Mouse (Mus musculus) frontal cortex, postnatal 25 days (tissue): ENCODE data around the gene Scel.
"Not testable (repeated sequence)": the region's sequence is repeated elsewhere in the genome, so short reads cannot be mapped to it uniquely, and the experiment has no call there.

ENCODE experiments used
- DNase-seq, 2 experiments: peaks; one replicate each; pipeline ENCODE4 v3.0.0; 2022; ENCODE audit warnings: low spot score in 2 of 2

Gene Scel

GRCm38 (mm10) chr14:103512802-103513472 is at the start of gene Scel:
TSS of gene Scel (plus strand) at chr14:103513342.
- DNase-seq = peak; percentile 4 to 15

- no peak for DNase-seq
Observed at GRCm38 (mm10) chr14:103468691-103469463, 44.3 kb upstream of the Scel start.

GRCm38 (mm10) chr14:103469464-103470015 is 43.6 kb upstream of the Scel start:
- no peak for DNase-seq

- no peak for DNase-seq
Observed at GRCm38 (mm10) chr14:103471074-103471778, 41.9 kb upstream of the Scel start.

- DNase-seq = peak; percentile 55 to 56
Observed at GRCm38 (mm10) chr14:103471806-103472553, 41.2 kb upstream of the Scel start.

GRCm38 (mm10) chr14:103472554-103472905 is 40.6 kb upstream of the Scel start:
- no peak for DNase-seq

GRCm38 (mm10) chr14:103475312-103475711 is 37.8 kb upstream of the Scel start:
- DNase-seq = no peak

GRCm38 (mm10) chr14:103476232-103476631 is 36.9 kb upstream of the Scel start:
- DNase-seq = not testable (repeated sequence)

GRCm38 (mm10) chr14:103477281-103477680 is 35.9 kb upstream of the Scel start:
- DNase-seq = no peak

GRCm38 (mm10) chr14:103477959-103478358 is 35.2 kb upstream of the Scel start:
- DNase-seq = no peak

- DNase-seq = no peak
Observed at GRCm38 (mm10) chr14:103479446-103479845, 33.7 kb upstream of the Scel start.

GRCm38 (mm10) chr14:103481514-103481913 is 31.6 kb upstream of the Scel start:
- DNase-seq = no peak

- no peak for DNase-seq
Observed at GRCm38 (mm10) chr14:103485671-103486070, 27.5 kb upstream of the Scel start.

GRCm38 (mm10) chr14:103486974-103487373 is 26.2 kb upstream of the Scel start:
- no peak for DNase-seq

- DNase-seq = no peak
Observed at GRCm38 (mm10) chr14:103488659-103489058, 24.5 kb upstream of the Scel start.

- no peak for DNase-seq
Observed at GRCm38 (mm10) chr14:103498199-103498598, 14.9 kb upstream of the Scel start.

- DNase-seq = no peak
Observed at GRCm38 (mm10) chr14:103498613-103499012, 14.5 kb upstream of the Scel start.

GRCm38 (mm10) chr14:103499060-103499459 is 14.1 kb upstream of the Scel start:
- no peak for DNase-seq

GRCm38 (mm10) chr14:103500309-103500708 is 12.8 kb upstream of the Scel start:
- no peak for DNase-seq

- no peak for DNase-seq
Observed at GRCm38 (mm10) chr14:103500941-103501340, 12.2 kb upstream of the Scel start.

- DNase-seq = no peak
Observed at GRCm38 (mm10) chr14:103504514-103504913, 8.6 kb upstream of the Scel start.

- no peak for DNase-seq
Observed at GRCm38 (mm10) chr14:103509544-103509943, 3.6 kb upstream of the Scel start.
